ENCODE assay signal across 11 mouse cellular contexts in the genomic region with DNA sequence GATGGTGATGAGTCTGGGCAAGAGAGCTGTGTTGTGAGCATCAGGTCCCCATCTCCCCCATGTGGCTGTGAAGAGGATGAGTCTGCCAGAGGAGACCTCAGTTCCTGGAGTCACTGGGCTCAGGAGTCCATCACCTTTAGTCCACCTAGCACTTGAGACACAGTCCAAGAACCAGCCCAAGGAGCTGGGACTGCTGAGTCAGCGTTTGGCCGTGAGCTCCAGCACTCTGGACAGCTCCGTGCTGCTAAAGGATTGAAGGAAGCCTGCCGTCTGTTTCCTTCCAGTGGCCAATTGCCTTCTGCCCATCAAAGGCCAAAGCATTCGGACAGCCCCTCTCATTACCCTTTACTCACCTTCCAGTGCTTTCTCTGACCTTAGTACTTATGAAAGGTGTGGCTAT. TPM values are rescaled to one million over a fixed set of nuclear protein-coding genes. Genes with fewer than 3 reads are reported as not detected.
DNase-seq lines count a peak whose midpoint lies in the region; ATAC-seq and TF ChIP-seq lines count a peak whose summit lies in the region.
"Had no signal": no experiment of that assay in that cellular context is flagged by ENCODE, and none has a peak within 500 bp of the region (broad histone marks: within the 10 kb centered on the region; RNA-seq: fewer than 3 reads in every experiment).

No protein-coding gene starts in this region.

- H3K4me1 ChIP-seq in kidney, adult 2 months (ENCODE audit: control insufficient read depth, insufficient read depth, low read length), result no peaks in the 10 kb centered on the region
- no peaks in the 10 kb centered on the region for H3K4me1 ChIP-seq in lung, postnatal 0 days (ENCODE audit: insufficient read depth, low read depth, low read length)
- no peaks in the 10 kb centered on the region for H3K4me1 ChIP-seq in forebrain, embryonic 16.5 days (replicated peaks; ENCODE audit: control insufficient read depth, insufficient read depth, low read length)
- H3K4me1 ChIP-seq: lung, embryonic 15.5 days had no signal

- no peaks in the 10 kb centered on the region for H3K36me3 ChIP-seq in kidney, adult 2 months (ENCODE audit: control insufficient read depth, insufficient read depth, low read length)
- H3K36me3 ChIP-seq in lung, postnatal 0 days (ENCODE audit: insufficient read depth, low read length), result no peaks in the 10 kb centered on the region
- H3K36me3 ChIP-seq in forebrain, embryonic 16.5 days (ENCODE audit: control insufficient read depth, insufficient read depth), result no peaks in the 10 kb centered on the region
- H3K36me3 ChIP-seq: lung, embryonic 15.5 days had no signal

- H3K27ac ChIP-seq in kidney, adult 2 months (ENCODE audit: insufficient read depth, low read depth, low read length), result no peak overlapping the region
- no peak overlapping the region for H3K27ac ChIP-seq in lung, postnatal 0 days (ENCODE audit: low read length)
- H3K27ac ChIP-seq in forebrain, embryonic 16.5 days (ENCODE audit: low read length), result no peak overlapping the region
- H3K27ac ChIP-seq: lung, embryonic 15.5 days had no signal

- no peak overlapping the region for H3K4me3 ChIP-seq in kidney, adult 2 months (ENCODE audit: insufficient read depth, low read depth, low read length)
- H3K4me3 ChIP-seq in lung, postnatal 0 days (ENCODE audit: low read depth, low read length), result no peak overlapping the region
- H3K4me3 ChIP-seq in forebrain, embryonic 16.5 days (replicated peaks; ENCODE audit: low read length), result no peak overlapping the region
- H3K4me3 ChIP-seq: lung, embryonic 15.5 days had no signal

- TF ChIP-seq EP300 in lung, postnatal 0 days (IDR thresholded peaks at IDR 0.05), result no peak

- no peak overlapping the region for H3K4me2 ChIP-seq in lung, postnatal 0 days (replicated peaks; ENCODE audit: low read depth, low read length)
- no peak overlapping the region for H3K4me2 ChIP-seq in forebrain, embryonic 16.5 days (ENCODE audit: low read length)
- H3K4me2 ChIP-seq: lung, embryonic 15.5 days had no signal

- peak; percentile 17 for DNase-seq in kidney, adult 2 months
- DNase-seq in kidney, adult 11 months, result no peak
- DNase-seq in NIH3T3 (ENCODE audit: low read depth), result peak; percentile 63
- DNase-seq in adrenal gland, postnatal 36 days, result peak; percentile 43 to 51
- DNase-seq in lung, postnatal 0 days (ENCODE audit: low spot score), result peak; percentile 36
- DNase-seq in right cerebral cortex, postnatal 36 days (ENCODE audit: low spot score in 2 of 2), result no peak
- DNase-seq in gastrocnemius, adult 8-10 months (ENCODE audit: low spot score in 2 of 2), result no peak
- DNase-seq: right cerebral cortex, adult 18-20 months had no signal

- 10% methylated on average over 5 of the region's 5 CpGs for WGBS in kidney, adult 2 months
- WGBS in lung, postnatal 0 days, result 11% methylated on average over 5 of the region's 5 CpGs
- 11% methylated on average over 5 of the region's 5 CpGs for WGBS in forebrain, embryonic 16.5 days

- no peaks in the 10 kb centered on the region for H3K27me3 ChIP-seq in kidney, adult 2 months (replicated peaks; ENCODE audit: control insufficient read depth, insufficient read depth, low read length)
- no peaks in the 10 kb centered on the region for H3K27me3 ChIP-seq in lung, postnatal 0 days (replicated peaks; ENCODE audit: insufficient read depth, low read length)
- no peaks in the 10 kb centered on the region for H3K27me3 ChIP-seq in forebrain, embryonic 16.5 days (replicated peaks; ENCODE audit: control insufficient read depth, insufficient read depth, low read length)
- H3K27me3 ChIP-seq: lung, embryonic 15.5 days had no signal

- H3K9me3 ChIP-seq in lung, postnatal 0 days (ENCODE audit: low read length), result no peaks in the 10 kb centered on the region
- H3K9me3 ChIP-seq in forebrain, embryonic 16.5 days (ENCODE audit: control insufficient read depth, low read length), result no peaks in the 10 kb centered on the region
- H3K9me3 ChIP-seq: lung, embryonic 15.5 days had no signal

- no peak for TF ChIP-seq POLR2A in kidney, adult 2 months (IDR thresholded peaks at IDR 0.05; ENCODE audit: low read depth, low read length)

- TF ChIP-seq CTCF in kidney, adult 2 months (conservative IDR thresholded peaks at IDR 0.05; ENCODE audit: insufficient read depth, insufficient read length, low read depth, low read length), result no peak
- TF ChIP-seq CTCF in lung, postnatal 0 days (IDR thresholded peaks at IDR 0.05), result no peak

- no peak for ATAC-seq in lung, postnatal 0 days
- ATAC-seq in forebrain, embryonic 16.5 days, result no peak
- ATAC-seq: intestine, postnatal 0 days had no signal

- H3K9ac ChIP-seq in lung, postnatal 0 days (replicated peaks; ENCODE audit: low read depth), result no peak overlapping the region
- H3K9ac ChIP-seq in forebrain, embryonic 16.5 days (replicated peaks; ENCODE audit: low read depth, low read length), result no peak overlapping the region
- H3K9ac ChIP-seq: lung, embryonic 15.5 days had no signal

RNA-seq across cellular contexts. Expression of gene Hmgb4, which starts 12.1 kb away (rescaled TPM):
- 0.27 TPM in 1 of 2 replicates, not detected in the other for polyA plus RNA-seq in kidney, adult 2 months (2012; rRNA removed)
- not detected for total RNA-seq in adrenal gland, postnatal 36 days (2021)
- not detected in 2 replicates for polyA plus RNA-seq in lung, postnatal 0 days (2015; fragmentation: Nextera tagmentation; extraction: Ambion mirVana)
- not detected in 2 replicates for polyA plus RNA-seq in forebrain, embryonic 16.5 days (2015; fragmentation: Nextera tagmentation; extraction: Ambion mirVana)
- total RNA-seq in gastrocnemius, adult 8-10 months (2022), result not detected
- polyA plus RNA-seq: intestine, postnatal 0 days; lung, embryonic 15.5 days had no signal

Comparison
In these comparisons a context has a peak if more than half of its experiments do, and no peak if none do; other contexts are left out.
1. DNase-seq: peak in kidney, adult 2 months (single experiment), NIH3T3 (single experiment), adrenal gland, postnatal 36 days (2 of 2) and lung, postnatal 0 days (single experiment); none in kidney, adult 11 months (single experiment), right cerebral cortex, postnatal 36 days (0 of 2) and gastrocnemius, adult 8-10 months (0 of 2).